Mouse (Mus musculus) adrenal gland, postnatal 36 days (tissue): Measurements from ENCODE around the gene Rab4a. TPM values are rescaled to one million over a fixed set of nuclear protein-coding genes. Genes with fewer than 3 reads are reported as not detected.

ENCODE experiments used
- DNase-seq, 2 experiments: peaks; one replicate each; pipeline ENCODE4 v3.0.0; 2021; ENCODE audit warnings: mixed read lengths in 1 of 2
- total RNA-seq, 2 experiments: library from RNA; stranded (reverse); gene quantifications; 2 replicates each; pipeline ENCODE4 v1.2.3; 2021

Rab4a gene
- total RNA-seq, 2 experiments from 2014 or later: 23.2 to 34.6 TPM

DNA sequence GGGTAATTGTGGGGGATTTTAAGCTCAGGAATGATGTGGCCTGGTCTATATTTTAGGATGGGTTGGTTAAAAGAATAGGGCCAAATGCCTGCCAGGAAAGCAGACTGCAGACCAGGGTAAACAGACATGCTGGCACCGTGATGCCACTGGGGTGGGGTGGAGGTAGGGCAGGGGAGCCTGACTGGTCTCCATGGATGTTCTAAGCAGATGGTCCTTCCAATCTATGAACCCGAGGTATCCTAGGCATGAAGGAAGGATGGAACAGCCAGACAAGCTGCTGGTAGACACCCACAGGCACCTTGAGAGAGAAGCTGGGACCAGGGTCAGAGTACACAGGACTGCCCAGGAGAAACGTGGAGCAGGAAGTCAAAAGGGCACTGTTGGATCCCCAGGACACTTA is 41.8 kb downstream of the Rab4a start:
- DNase-seq: no peak

DNA sequence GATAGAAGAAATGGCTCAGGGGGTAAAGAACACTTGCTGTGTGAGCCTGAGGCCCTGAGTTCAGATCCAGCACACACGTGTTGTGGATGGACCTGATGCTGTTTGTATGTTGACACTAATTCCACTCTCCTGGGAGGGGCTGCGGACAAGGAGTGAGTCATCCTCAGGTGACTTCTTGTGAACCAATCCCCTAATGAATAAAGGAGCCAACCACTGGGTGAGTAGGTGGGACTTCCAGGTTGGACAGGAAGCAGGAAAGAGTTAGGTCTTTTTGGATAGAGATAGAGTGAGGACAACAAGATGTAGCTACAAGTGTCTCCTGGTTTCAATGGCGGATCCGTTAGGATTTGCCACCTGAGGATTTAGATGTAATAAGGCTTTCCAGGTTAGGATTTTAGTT is 43.6 kb downstream of the Rab4a start:
- no peak for DNase-seq

DNA sequence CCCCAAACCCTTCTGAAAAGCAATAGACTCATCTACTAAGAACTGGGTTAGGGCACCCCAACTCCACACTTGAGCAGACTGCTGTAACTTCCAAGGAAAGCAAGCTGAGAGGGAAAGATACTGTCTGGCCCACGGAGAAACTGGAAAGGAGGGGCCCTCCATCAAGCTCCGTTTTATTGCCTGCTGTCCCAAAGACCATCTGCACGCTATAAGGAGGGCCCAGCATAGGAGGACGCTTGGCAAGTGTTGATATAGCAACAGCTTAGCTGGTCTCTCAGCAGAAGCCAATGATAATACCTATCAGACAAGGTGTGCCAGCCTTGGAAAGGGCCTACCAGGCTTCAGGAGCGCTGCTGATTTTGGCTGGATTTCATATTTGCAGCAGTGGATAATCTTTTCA is 45.8 kb downstream of the Rab4a start:
- DNase-seq: no peak

GRCm38 (mm10) chr8:123854252-123854651 is 48.5 kb downstream of the Rab4a start:
- DNase-seq: no peak

DNA sequence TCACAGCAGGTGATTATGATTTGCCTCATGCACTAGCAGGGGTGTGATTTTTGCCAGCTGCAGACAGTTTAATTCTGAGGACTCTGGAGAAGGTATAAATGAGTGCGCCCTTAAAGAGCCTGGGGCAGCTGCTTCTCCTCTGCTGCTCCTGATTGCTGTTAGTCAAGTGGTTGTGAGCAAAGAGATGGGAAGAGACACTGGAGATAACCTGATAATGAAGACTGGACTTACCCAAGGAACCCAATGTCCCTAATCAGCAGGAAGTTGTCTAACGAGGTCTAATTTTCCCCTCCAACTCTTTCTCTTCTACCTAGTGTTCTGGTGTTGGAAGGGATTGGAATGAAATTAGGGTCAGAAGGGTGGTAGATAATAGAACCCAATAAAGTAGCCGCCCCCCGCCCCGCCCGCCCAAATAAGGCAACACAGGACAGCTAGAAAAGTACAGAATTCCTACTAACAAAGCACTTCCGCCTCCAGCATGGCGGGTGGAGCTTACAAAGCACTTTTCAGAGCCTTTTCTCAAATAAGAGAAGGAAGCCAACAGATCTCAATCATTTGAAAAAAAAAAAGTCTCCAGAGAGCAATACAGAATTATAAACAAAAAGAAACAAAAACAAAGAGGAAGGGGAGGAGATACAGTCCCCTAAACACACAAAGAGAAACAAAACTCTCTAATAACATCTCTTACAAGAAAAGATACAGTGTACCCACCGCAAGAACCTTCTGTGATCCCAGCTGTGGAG is 49.1 kb downstream of the Rab4a start:
- DNase-seq: no peak

DNA sequence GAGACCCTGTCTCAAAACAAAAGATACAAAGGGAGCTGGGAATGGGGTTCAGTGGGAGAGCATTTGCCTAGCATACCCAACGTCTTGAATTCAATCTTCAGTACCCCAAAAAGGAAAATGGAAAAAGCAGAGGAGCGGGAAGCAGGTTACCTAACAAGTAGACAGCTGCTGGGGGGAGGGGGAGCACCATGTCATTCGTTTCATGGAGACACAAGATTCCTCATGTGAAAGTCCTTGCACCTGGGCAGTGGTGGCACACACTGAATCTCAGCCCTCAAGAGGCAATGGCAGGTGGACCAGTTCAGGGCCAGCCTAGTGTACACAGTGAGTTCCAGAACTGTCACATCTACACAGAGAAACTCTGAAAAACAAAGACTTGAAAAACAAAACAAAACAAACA is 51.6 kb downstream of the Rab4a start:
- no peak for DNase-seq

DNA sequence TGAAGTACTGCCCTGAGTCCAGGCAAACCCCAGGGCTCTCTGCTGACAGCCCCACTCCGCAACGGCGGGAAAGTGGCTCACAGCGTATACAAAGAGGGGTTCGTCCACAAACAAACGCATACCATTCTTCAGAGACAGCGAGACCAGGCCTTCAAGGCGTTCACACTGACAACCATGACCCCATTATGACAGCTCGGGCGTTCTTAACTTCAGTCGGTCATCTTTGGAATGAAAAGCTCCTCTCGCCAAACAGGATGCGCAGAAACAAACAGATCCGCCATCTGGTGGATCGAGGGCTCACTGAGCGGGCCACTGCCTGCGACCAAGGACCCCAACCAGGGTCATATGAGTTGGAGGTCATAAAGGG is 52.8 kb downstream of the Rab4a start:
- DNase-seq: no peak

- DNase-seq: peak; percentile 96 to 97
These were observed 53.3 kb downstream of the Rab4a start for GRCm38 (mm10) chr8:123858941-123859647.

- DNase-seq: peak; percentile 57 to 67
These were observed 54.0 kb downstream of the Rab4a start, which contains the start of gene Ccsap for GRCm38 (mm10) chr8:123859648-123860259. TSS of gene Ccsap (minus strand) at chr8:123860209.

DNA sequence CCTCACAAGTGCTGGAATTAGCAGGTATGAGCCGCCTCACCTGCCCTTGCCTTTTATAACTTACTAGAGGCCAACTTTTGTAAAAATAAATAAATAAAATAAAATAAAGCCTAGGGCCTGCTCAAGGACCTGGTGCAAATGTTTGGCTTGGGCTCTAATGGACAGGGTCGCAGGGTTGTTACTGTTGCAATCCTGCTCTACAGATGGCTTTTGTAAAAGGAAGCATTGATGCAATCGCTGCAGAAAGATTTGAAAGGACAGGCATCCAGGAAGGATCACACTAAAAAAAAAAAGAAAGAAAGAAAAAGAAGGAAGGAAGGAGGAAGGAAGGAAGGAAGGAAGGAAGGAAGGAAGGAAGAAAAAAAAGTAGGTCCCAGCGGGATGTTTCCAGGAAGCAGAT is 54.6 kb downstream of the Rab4a start:
- no peak for DNase-seq

DNA sequence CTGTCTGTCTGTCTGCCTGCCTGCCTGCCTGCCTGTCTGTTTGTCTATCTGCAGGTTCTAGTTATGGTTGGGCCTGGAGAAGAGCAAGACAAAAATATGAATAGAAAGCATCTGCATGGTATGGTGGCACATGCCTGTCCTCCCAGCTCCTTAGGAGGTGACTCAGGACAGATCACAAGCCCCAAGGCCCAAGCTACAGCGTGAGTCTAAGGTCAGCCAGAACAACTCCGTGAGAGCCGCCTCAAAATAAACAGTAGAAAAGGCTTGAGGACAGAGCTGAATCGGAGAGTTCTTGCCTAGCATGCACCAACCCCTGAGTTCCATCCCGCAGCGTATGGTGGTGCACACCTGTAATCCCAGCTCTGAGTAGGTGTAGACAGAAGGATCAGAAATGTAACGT is 60.0 kb downstream of the Rab4a start:
- DNase-seq: peak; percentile 32 to 46

DNA sequence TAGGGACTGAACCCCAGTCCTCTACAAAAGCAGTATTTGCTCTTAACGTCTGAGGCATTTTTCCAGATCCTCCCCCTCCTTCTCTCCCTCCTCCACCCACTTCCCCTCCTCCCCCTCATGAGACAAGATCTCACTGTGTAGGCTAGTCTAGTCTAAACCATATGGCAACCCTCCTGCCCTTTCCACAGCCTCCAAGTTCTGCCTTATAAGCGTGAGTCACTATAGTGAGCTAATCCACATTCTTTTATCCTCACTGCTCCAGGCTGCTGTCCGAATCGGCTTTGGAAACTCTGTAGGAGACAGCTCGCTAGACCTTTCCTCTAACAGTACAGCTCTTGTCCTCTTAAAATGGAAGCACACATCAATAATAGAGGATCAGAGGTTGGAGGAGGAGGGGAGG is 61.2 kb downstream of the Rab4a start:
- peak in 1 of 2 experiments; percentile 15 for DNase-seq

DNA sequence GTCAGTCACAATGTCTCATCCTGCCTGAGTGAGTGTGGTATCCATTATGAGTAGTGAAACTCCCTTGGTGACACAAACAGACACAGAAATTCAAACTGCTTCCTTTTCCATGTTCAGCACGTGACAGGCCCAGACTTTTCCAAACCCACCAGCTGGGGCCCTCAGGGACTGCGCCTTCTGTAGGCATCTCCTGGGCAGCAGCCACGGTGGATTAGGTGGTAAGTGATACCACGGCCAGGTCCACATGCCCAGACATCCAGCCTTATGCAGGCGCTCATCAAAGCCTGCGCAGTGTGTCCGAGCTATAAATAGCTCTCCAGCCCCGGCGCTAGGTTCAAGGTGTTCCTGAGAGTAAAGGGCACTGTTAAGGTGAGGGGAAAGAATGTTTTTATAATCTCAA is 66.3 kb downstream of the Rab4a start:
- no peak for DNase-seq

GRCm38 (mm10) chr8:123873364-123873763 is 67.6 kb downstream of the Rab4a start:
- no peak for DNase-seq

- no peak for DNase-seq
These were observed 68.5 kb downstream of the Rab4a start for GRCm38 (mm10) chr8:123874324-123874723.

DNA sequence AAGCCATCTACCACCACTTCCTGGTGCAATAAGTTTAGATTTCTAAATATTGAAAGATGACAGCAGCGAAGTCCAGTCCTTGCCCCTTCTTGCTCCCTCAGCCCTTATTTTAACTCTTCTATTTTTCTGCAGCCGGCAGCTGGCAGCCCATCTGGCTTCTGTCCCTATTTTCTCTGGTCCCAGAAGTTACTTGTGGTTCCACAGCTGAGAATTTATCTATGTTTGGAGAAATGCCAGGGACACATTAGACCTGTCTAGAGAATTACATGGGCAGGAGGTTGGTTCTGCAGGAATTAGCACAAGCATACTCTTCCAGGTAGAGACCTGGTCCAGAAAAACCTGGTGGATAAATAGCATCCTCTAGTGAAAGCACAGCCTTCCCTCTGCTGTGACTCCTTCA is 72.1 kb downstream of the Rab4a start:
- DNase-seq: no peak

GRCm38 (mm10) chr8:123880271-123880670 is 74.5 kb downstream of the Rab4a start:
- no peak for DNase-seq

DNA sequence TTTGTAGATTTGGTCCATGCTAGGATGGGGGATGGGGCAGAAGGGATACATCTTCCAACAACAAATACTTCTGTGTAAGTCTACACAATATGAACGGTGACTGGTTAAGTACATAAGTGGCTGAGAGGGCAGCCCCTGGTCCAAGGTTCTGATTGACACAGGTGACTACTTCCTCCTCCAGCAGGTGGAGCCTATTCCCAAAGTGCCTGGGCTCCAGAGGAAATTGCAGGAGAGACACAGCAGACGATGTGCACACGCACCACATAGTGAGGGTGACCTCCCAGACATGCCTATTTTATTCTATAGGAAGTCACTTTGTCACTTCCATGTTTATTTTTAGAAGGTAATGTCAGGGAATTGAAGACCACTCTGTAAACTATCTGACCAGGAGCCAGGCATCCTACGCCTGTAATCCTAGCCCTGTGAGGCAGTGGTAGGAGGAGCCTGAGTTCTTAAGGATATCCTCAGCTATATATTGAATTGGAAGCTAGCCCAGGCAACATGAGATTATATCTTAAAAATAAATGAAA is 75.1 kb downstream of the Rab4a start:
- DNase-seq: no peak

DNA sequence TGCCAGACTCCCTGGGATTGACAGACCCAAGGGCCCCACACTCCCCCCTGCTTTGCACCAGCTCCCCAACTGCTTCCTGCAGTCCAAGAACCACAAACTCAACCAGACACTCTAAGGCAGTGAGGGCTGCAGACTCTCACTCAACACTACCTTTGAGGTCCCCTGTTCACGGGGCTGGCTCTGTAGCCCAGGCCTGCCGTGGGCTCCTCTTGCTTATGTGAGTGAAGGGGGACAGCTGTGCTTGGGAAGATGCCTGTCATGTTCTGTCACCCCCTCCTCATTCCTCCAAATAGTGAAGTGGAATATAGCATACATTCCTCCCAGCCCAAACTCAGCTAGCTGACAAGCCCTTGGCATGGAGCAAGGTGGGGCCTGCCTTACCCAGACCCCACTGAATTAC is 76.6 kb downstream of the Rab4a start:
- DNase-seq: no peak

- DNase-seq: no peak
These were observed 77.3 kb downstream of the Rab4a start for GRCm38 (mm10) chr8:123883094-123883493.
